Mouse (Mus musculus) cerebellum, adult 18-20 months (tissue): ENCODE measurements at regions not wholly inside any gene's neighbourhood (a gene's known extent, or its start where the extent isn't known, plus 50 kb on each side); places are given as distances from the start of the nearest gene placed in this dataset.

Experiments
- DNase-seq, 2 experiments: peaks; one replicate each; pipeline ENCODE4 v3.0.0; 2021

GRCm38 (mm10) chr7:70217137-70217536, 149.4 kb downstream of the Nr2f2 start:
- DNase-seq = no peak

- no peak for DNase-seq
These were observed 152.5 kb downstream of the Nr2f2 start for GRCm38 (mm10) chr7:70213970-70214520.

GRCm38 (mm10) chr7:70205900-70206299, 160.6 kb downstream of the Nr2f2 start:
- no peak for DNase-seq

GRCm38 (mm10) chr7:70200188-70200587, 166.3 kb downstream of the Nr2f2 start:
- no peak for DNase-seq

GRCm38 (mm10) chr7:70178956-70179355, 187.6 kb downstream of the Nr2f2 start:
- no peak for DNase-seq

- no peak for DNase-seq
These were observed 188.5 kb downstream of the Nr2f2 start for GRCm38 (mm10) chr7:70178006-70178405.

GRCm38 (mm10) chr7:70176686-70177259, 189.8 kb downstream of the Nr2f2 start:
- no peak for DNase-seq

- no peak for DNase-seq
These were observed 190.4 kb downstream of the Nr2f2 start for GRCm38 (mm10) chr7:70176086-70176485.

- no peak for DNase-seq
These were observed 194.1 kb downstream of the Nr2f2 start for GRCm38 (mm10) chr7:70172431-70172830.

- DNase-seq = no peak
These were observed 195.1 kb downstream of the Nr2f2 start for GRCm38 (mm10) chr7:70171456-70171855.

- no peak for DNase-seq
These were observed 198.5 kb downstream of the Nr2f2 start for GRCm38 (mm10) chr7:70168080-70168479.

GRCm38 (mm10) chr7:70166081-70166480, 200.5 kb downstream of the Nr2f2 start:
- no peak for DNase-seq

- no peak for DNase-seq
These were observed 201.0 kb downstream of the Nr2f2 start for GRCm38 (mm10) chr7:70165501-70165900.

- DNase-seq = no peak
These were observed 201.8 kb downstream of the Nr2f2 start for GRCm38 (mm10) chr7:70164691-70165193.

GRCm38 (mm10) chr7:70158531-70158930, 208.0 kb downstream of the Nr2f2 start:
- DNase-seq = no peak

- no peak for DNase-seq
These were observed 221.7 kb downstream of the Nr2f2 start for GRCm38 (mm10) chr7:70144726-70145271.

- DNase-seq = no peak
These were observed 229.7 kb downstream of the Nr2f2 start for GRCm38 (mm10) chr7:70136837-70137236.

GRCm38 (mm10) chr7:70135416-70135815, 231.1 kb downstream of the Nr2f2 start:
- no peak for DNase-seq

GRCm38 (mm10) chr7:70129963-70130362, 236.6 kb downstream of the Nr2f2 start:
- no peak for DNase-seq

GRCm38 (mm10) chr7:70122818-70123217, 243.7 kb downstream of the Nr2f2 start:
- DNase-seq = no peak

- DNase-seq = no peak
These were observed 247.0 kb downstream of the Nr2f2 start for GRCm38 (mm10) chr7:70119517-70119916.

GRCm38 (mm10) chr7:70118971-70119370, 247.6 kb downstream of the Nr2f2 start:
- no peak for DNase-seq

GRCm38 (mm10) chr7:70117930-70118922, 248.3 kb downstream of the Nr2f2 start:
- no peak for DNase-seq
